Mouse (Mus musculus) heart, postnatal 10 days (tissue): ENCODE measurements around the gene Akr1b3. TPM values are rescaled to one million over a fixed set of nuclear protein-coding genes. Genes with fewer than 3 reads are reported as not detected.
"Not testable (repeated sequence)": the region's sequence is repeated elsewhere in the genome, so short reads cannot be mapped to it uniquely, and the experiment has no call there.

Experiments used
- DNase-seq, 2 experiments: peaks; one replicate each; pipeline ENCODE4 v3.0.0; 2021
- intact Hi-C: fragments of 180-260 bp; cut with DNase I; formaldehyde crosslinking; loops from one replicate; pipeline ENCODE4 v1.15.1; 2025
- total RNA-seq, 2 experiments: library from RNA; stranded (reverse); gene quantifications; 2 replicates each; pipeline ENCODE4 v1.2.3; 2021

The Akr1b3 gene
- total RNA-seq, 2 experiments from 2014 or later: 196 to 211 TPM

- intact Hi-C loops: no loop called here
- DNase-seq: no peak
These were observed 17.4 kb upstream of the Akr1b3 start for GRCm38 (mm10) chr6:34334673-34335072.

- DNase-seq, intact Hi-C loops: not testable (repeated sequence)
These were observed 14.5 kb upstream of the Akr1b3 start for GRCm38 (mm10) chr6:34331804-34332203.

- intact Hi-C loops: no loop called here
- DNase-seq: no peak
These were observed 14.1 kb upstream of the Akr1b3 start for GRCm38 (mm10) chr6:34331379-34331778.

GRCm38 (mm10) chr6:34322121-34322520 lies 4.8 kb upstream of the Akr1b3 start:
- no peak for DNase-seq
- intact Hi-C loops: no loop called here

- no peak for DNase-seq
- intact Hi-C loops: no loop called here
These were observed 1.4 kb upstream of the Akr1b3 start for GRCm38 (mm10) chr6:34318636-34319035.

- peak; percentile 19 to 51 for DNase-seq
- intact Hi-C loops: no loop called here
These were observed 894 bp upstream of the Akr1b3 start for GRCm38 (mm10) chr6:34318172-34318571.

GRCm38 (mm10) chr6:34313921-34314320 lies 3.4 kb downstream of the Akr1b3 start:
- intact Hi-C loops: no loop called here

GRCm38 (mm10) chr6:34313386-34313785 lies 3.9 kb downstream of the Akr1b3 start:
- intact Hi-C loops: no loop called here
- DNase-seq: peak; percentile 45 to 57

More at GRCm38 (mm10) chr6:34313921-34314320, 3.4 kb downstream of the Akr1b3 start:
- DNase-seq: peak in 1 of 2 experiments; percentile 35

- DNase-seq: no peak
- intact Hi-C loops: no loop called here
These were observed 7.2 kb downstream of the Akr1b3 start for GRCm38 (mm10) chr6:34310023-34310595.

- intact Hi-C loops: no loop called here
- no peak for DNase-seq
These were observed 7.8 kb downstream of the Akr1b3 start for GRCm38 (mm10) chr6:34309526-34309925.

GRCm38 (mm10) chr6:34306797-34307196 lies 10.5 kb downstream of the Akr1b3 start:
- intact Hi-C loops: no loop called here
- DNase-seq: no peak

GRCm38 (mm10) chr6:34304675-34305241 lies 12.5 kb downstream of the Akr1b3 start:
- intact Hi-C loops: no loop called here
- DNase-seq: peak; percentile 62 to 63

GRCm38 (mm10) chr6:34297055-34297454 lies 20.2 kb downstream of the Akr1b3 start:
- intact Hi-C loops: no loop called here
- no peak for DNase-seq

- intact Hi-C loops: no loop called here
- DNase-seq: no peak
These were observed 21.8 kb downstream of the Akr1b3 start for GRCm38 (mm10) chr6:34295437-34295836.

GRCm38 (mm10) chr6:34292882-34293487 lies 24.3 kb downstream of the Akr1b3 start:
- peak; percentile 85 to 89 for DNase-seq
- intact Hi-C loops: loop anchor here (1.0 to 2.0 kb wide), 4 partner anchors 24 to 155 kb away; partner anchors contain the start of gene Akr1b3

GRCm38 (mm10) chr6:34292196-34292881 lies 24.9 kb downstream of the Akr1b3 start:
- no peak for DNase-seq
- intact Hi-C loops: loop anchor here (2.0 kb wide), 1 partner anchor 24 kb away; the partner anchor contains the start of gene Akr1b3

- DNase-seq: no peak
- intact Hi-C loops: no loop called here
These were observed 26.6 kb downstream of the Akr1b3 start for GRCm38 (mm10) chr6:34290681-34291080.

- no peak for DNase-seq
- intact Hi-C loops: no loop called here
These were observed 27.2 kb downstream of the Akr1b3 start for GRCm38 (mm10) chr6:34290091-34290490.

GRCm38 (mm10) chr6:34288098-34288497 lies 29.2 kb downstream of the Akr1b3 start:
- intact Hi-C loops: no loop called here

GRCm38 (mm10) chr6:34286841-34287240 lies 30.4 kb downstream of the Akr1b3 start:
- no peak for DNase-seq
- intact Hi-C loops: no loop called here

More at GRCm38 (mm10) chr6:34288098-34288497, 29.2 kb downstream of the Akr1b3 start:
- peak; percentile 82 to 87 for DNase-seq

- intact Hi-C loops: loop anchor here (5.0 kb wide), 1 partner anchor 86 kb away; no protein-coding TSS in a partner anchor
- no peak for DNase-seq
These were observed 38.9 kb downstream of the Akr1b3 start for GRCm38 (mm10) chr6:34278385-34278784.
